Mouse (Mus musculus): Measurements from ENCODE around the gene Gjb3. TPM values are rescaled to one million over a fixed set of nuclear protein-coding genes. Genes with fewer than 3 reads are reported as not detected.

The Gjb3 gene
- polyA plus RNA-seq, 1 experiment, result 57.2 TPM

DNA sequence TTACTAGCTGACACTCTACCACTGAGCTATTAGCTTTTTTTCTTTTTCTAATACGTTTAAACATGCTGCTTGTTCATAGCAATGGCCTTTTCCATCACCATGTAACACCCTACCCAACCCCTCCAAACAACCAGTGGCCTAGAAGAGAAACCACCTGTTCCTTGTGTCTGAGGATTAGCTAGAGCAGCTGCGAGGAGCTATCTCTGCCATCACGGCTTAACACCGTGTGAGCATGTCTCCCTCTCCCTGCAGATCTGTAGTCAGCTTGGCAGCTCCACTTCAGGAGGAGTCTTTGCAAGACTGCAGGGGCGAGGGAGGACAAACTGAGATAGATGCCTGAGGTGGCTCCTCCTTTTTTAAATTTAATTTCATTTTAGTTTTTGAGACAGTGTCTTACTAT lies 30.1 kb downstream of the Gjb3 start:
- Histone ChIP-seq H3K4me3 (ENCODE audit: low read depth, low read length) (no peak overlapping the region), H3K4me1 (ENCODE audit: control insufficient read depth, insufficient read depth, low read length) (no peaks in the 10 kb centered on the region), H3K9me3 (replicated peaks; ENCODE audit: control insufficient read depth, insufficient read depth, low read length, poor library complexity, severe bottlenecking) (no peaks in the 10 kb centered on the region), H3K27me3 (ENCODE audit: control insufficient read depth, insufficient read depth, low read length, poor library complexity, severe bottlenecking) (no peaks in the 10 kb centered on the region), H3K27ac (ENCODE audit: insufficient read depth, low read length) (no peak overlapping the region), H3K36me3 (ENCODE audit: control insufficient read depth, insufficient read depth, low read length, poor library complexity, severe bottlenecking) (no peaks in the 10 kb centered on the region), H3K9ac (ENCODE audit: low read depth, poor library complexity, severe bottlenecking) (no peak overlapping the region)
- TF ChIP-seq POLR2A (IDR thresholded peaks at IDR 0.05; ENCODE audit: insufficient read depth, low read length) (no peak), CTCF (IDR thresholded peaks at IDR 0.05; ENCODE audit: low read depth, low read length) (no peak)

DNA sequence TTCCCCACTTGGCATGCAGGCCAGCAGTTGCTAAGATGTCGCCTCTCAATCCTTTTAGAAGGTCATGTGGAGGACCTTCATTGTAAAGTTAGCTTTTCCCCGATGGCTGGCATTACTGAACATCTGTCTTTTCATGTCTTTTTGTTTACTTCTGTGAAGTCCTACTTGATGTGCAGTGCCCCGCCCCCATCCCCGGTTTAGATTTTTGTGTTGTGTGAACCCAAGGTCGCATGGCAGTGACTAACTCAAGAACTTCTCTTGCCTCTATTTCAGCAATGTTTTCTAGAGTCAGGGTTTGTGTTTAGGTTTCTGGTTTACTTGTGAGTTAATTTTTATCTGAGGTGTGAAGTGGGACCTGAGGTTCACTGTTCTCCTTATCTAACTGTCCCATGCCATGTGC lies 38.0 kb downstream of the Gjb3 start:
- Histone ChIP-seq H3K9me3 (replicated peaks; ENCODE audit: control insufficient read depth, insufficient read depth, low read length, poor library complexity, severe bottlenecking) (no peaks in the 10 kb centered on the region), H3K4me3 (ENCODE audit: low read depth, low read length) (no peak overlapping the region), H3K36me3 (ENCODE audit: control insufficient read depth, insufficient read depth, low read length, poor library complexity, severe bottlenecking) (no peaks in the 10 kb centered on the region), H3K4me1 (ENCODE audit: control insufficient read depth, insufficient read depth, low read length) (no peaks in the 10 kb centered on the region), H3K27me3 (ENCODE audit: control insufficient read depth, insufficient read depth, low read length, poor library complexity, severe bottlenecking) (no peaks in the 10 kb centered on the region), H3K27ac (ENCODE audit: insufficient read depth, low read length) (no peak overlapping the region), H3K9ac (ENCODE audit: low read depth, poor library complexity, severe bottlenecking) (no peak overlapping the region)
- TF ChIP-seq EP300 (IDR thresholded peaks at IDR 0.05; ENCODE audit: insufficient read depth, low read depth, low read length) (no peak), POLR2A (IDR thresholded peaks at IDR 0.05; ENCODE audit: insufficient read depth, low read length) (no peak), CTCF (IDR thresholded peaks at IDR 0.05; ENCODE audit: low read depth, low read length) (no peak)

GRCm38 (mm10) chr4:127289039-127289548 lies 41.5 kb downstream of the Gjb3 start:
- Histone ChIP-seq H3K4me1 (ENCODE audit: control insufficient read depth, insufficient read depth, low read length) (no peaks in the 10 kb centered on the region), H3K36me3 (ENCODE audit: control insufficient read depth, insufficient read depth, low read length, poor library complexity, severe bottlenecking) (no peaks in the 10 kb centered on the region), H3K27me3 (ENCODE audit: control insufficient read depth, insufficient read depth, low read length, poor library complexity, severe bottlenecking) (no peaks in the 10 kb centered on the region), H3K4me3 (ENCODE audit: low read depth, low read length) (no peak overlapping the region), H3K9me3 (replicated peaks; ENCODE audit: control insufficient read depth, insufficient read depth, low read length, poor library complexity, severe bottlenecking) (no peaks in the 10 kb centered on the region), H3K9ac (ENCODE audit: low read depth, poor library complexity, severe bottlenecking) (no peak overlapping the region), H3K27ac (ENCODE audit: insufficient read depth, low read length) (no peak overlapping the region)
- no peak for TF ChIP-seq POLR2A (IDR thresholded peaks at IDR 0.05; ENCODE audit: insufficient read depth, low read length)
- no peak for TF ChIP-seq EP300 (IDR thresholded peaks at IDR 0.05; ENCODE audit: insufficient read depth, low read depth, low read length)
- no peak for TF ChIP-seq CTCF (IDR thresholded peaks at IDR 0.05; ENCODE audit: low read depth, low read length)

- Histone ChIP-seq H3K9ac (ENCODE audit: low read depth, poor library complexity, severe bottlenecking) (no peak overlapping the region), H3K27ac (ENCODE audit: insufficient read depth, low read length) (no peak overlapping the region), H3K36me3 (ENCODE audit: control insufficient read depth, insufficient read depth, low read length, poor library complexity, severe bottlenecking) (no peaks in the 10 kb centered on the region), H3K4me3 (ENCODE audit: low read depth, low read length) (no peak overlapping the region), H3K27me3 (ENCODE audit: control insufficient read depth, insufficient read depth, low read length, poor library complexity, severe bottlenecking) (no peaks in the 10 kb centered on the region), H3K9me3 (replicated peaks; ENCODE audit: control insufficient read depth, insufficient read depth, low read length, poor library complexity, severe bottlenecking) (no peaks in the 10 kb centered on the region), H3K4me1 (ENCODE audit: control insufficient read depth, insufficient read depth, low read length) (no peaks in the 10 kb centered on the region)
- TF ChIP-seq EP300 (IDR thresholded peaks at IDR 0.05; ENCODE audit: insufficient read depth, low read depth, low read length), result no peak
- TF ChIP-seq POLR2A (IDR thresholded peaks at IDR 0.05; ENCODE audit: insufficient read depth, low read length), result no peak
- TF ChIP-seq CTCF (IDR thresholded peaks at IDR 0.05; ENCODE audit: low read depth, low read length), result no peak
Measured at GRCm38 (mm10) chr4:127286907-127287306, 43.7 kb downstream of the Gjb3 start.

GRCm38 (mm10) chr4:127279241-127279640 lies 51.4 kb downstream of the Gjb3 start:
- Histone ChIP-seq H3K27ac (ENCODE audit: insufficient read depth, low read length) (no peak overlapping the region), H3K4me1 (ENCODE audit: control insufficient read depth, insufficient read depth, low read length) (no peaks in the 10 kb centered on the region)
- no peak for TF ChIP-seq CTCF (IDR thresholded peaks at IDR 0.05; ENCODE audit: low read depth, low read length)
- no peak for TF ChIP-seq POLR2A (IDR thresholded peaks at IDR 0.05; ENCODE audit: insufficient read depth, low read length)
- no peak for TF ChIP-seq EP300 (IDR thresholded peaks at IDR 0.05; ENCODE audit: insufficient read depth, low read depth, low read length)

DNA sequence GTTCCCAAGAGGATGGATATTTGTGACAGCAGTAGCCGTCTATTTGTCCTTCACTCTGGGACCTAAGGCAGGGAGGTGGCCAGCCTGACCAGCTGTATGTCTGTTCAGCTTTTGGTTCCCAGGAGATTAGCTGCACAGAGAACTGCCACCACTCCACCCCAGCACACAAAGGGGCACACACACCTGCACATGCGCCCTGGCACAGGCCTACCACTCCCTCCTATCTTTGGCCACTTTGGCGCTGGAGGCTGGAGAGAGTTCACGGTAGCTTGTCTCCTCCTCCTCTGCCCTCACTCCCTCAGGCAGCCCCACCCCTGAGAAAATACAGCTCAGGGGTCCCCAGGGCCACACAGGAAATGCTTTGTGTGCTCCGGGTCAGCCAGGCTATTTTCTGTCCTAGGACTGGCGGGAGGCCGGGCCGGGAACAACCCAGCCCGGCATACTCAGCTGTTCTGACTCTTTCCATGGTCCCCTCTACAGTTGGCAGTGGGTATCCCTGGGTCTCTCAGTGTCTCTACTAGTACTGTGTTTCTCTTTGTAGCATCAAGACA lies 52.1 kb downstream of the Gjb3 start:
- H3K4me1 ChIP-seq (ENCODE audit: control insufficient read depth, insufficient read depth, low read length), result no peaks in the 10 kb centered on the region
- H3K36me3 ChIP-seq (ENCODE audit: control insufficient read depth, insufficient read depth, low read length, poor library complexity, severe bottlenecking), result no peaks in the 10 kb centered on the region
- no peak overlapping the region for H3K4me3 ChIP-seq (ENCODE audit: low read depth, low read length)
- H3K27me3 ChIP-seq (ENCODE audit: control insufficient read depth, insufficient read depth, low read length, poor library complexity, severe bottlenecking), result no peaks in the 10 kb centered on the region
- no peak overlapping the region for H3K9ac ChIP-seq (ENCODE audit: low read depth, poor library complexity, severe bottlenecking)
- no peak overlapping the region for H3K27ac ChIP-seq (ENCODE audit: insufficient read depth, low read length)
- no peak for TF ChIP-seq POLR2A (IDR thresholded peaks at IDR 0.05; ENCODE audit: insufficient read depth, low read length)
- no peak for TF ChIP-seq CTCF (IDR thresholded peaks at IDR 0.05; ENCODE audit: low read depth, low read length)
- no peak for TF ChIP-seq EP300 (IDR thresholded peaks at IDR 0.05; ENCODE audit: insufficient read depth, low read depth, low read length)
- H3K9me3 ChIP-seq (replicated peaks; ENCODE audit: control insufficient read depth, insufficient read depth, low read length, poor library complexity, severe bottlenecking), result no peaks in the 10 kb centered on the region

More at GRCm38 (mm10) chr4:127279241-127279640, 51.4 kb downstream of the Gjb3 start:
- no peaks in the 10 kb centered on the region for H3K36me3 ChIP-seq (ENCODE audit: control insufficient read depth, insufficient read depth, low read length, poor library complexity, severe bottlenecking)
- H3K4me3 ChIP-seq (ENCODE audit: low read depth, low read length), result no peak overlapping the region
- H3K27me3 ChIP-seq (ENCODE audit: control insufficient read depth, insufficient read depth, low read length, poor library complexity, severe bottlenecking), result no peaks in the 10 kb centered on the region
- H3K9ac ChIP-seq (ENCODE audit: low read depth, poor library complexity, severe bottlenecking), result no peak overlapping the region
- H3K9me3 ChIP-seq (replicated peaks; ENCODE audit: control insufficient read depth, insufficient read depth, low read length, poor library complexity, severe bottlenecking), result no peaks in the 10 kb centered on the region

Other genes with a start within 250 kb of the Gjb3 start
- 9.0 and 10.0 TPM in 2 replicates for gene Tmem35b, start 207.2 kb downstream of the Gjb3 start, polyA plus RNA-seq (2011; ENCODE audit: insufficient read depth, insufficient read length, low read depth, missing spikeins)
- 7.4 and 9.5 TPM in 2 replicates for gene Dlgap3, start 161.6 kb downstream of the Gjb3 start, polyA plus RNA-seq (2011; ENCODE audit: insufficient read depth, insufficient read length, low read depth, missing spikeins)
- 26.6 and 28.8 TPM in 2 replicates for gene Smim12, start 87.1 kb downstream of the Gjb3 start, polyA plus RNA-seq (2011; ENCODE audit: insufficient read depth, insufficient read length, low read depth, missing spikeins)
- 1.4 TPM in 2 replicates for gene Gja4, start 16.8 kb downstream of the Gjb3 start, polyA plus RNA-seq (2011; ENCODE audit: insufficient read depth, insufficient read length, low read depth, missing spikeins)
- 2.1 and 2.6 TPM in 2 replicates for gene Gjb4, start 23.2 kb upstream of the Gjb3 start, polyA plus RNA-seq (2011; ENCODE audit: insufficient read depth, insufficient read length, low read depth, missing spikeins)
- 15.9 and 16.5 TPM in 2 replicates for gene Gjb5, start 27.3 kb upstream of the Gjb3 start, polyA plus RNA-seq (2011; ENCODE audit: insufficient read depth, insufficient read length, low read depth, missing spikeins)

Measured in ES-Bruce4 (cell line).